Mouse (Mus musculus): ENCODE data around the gene Mcub.

Mcub gene

DNA sequence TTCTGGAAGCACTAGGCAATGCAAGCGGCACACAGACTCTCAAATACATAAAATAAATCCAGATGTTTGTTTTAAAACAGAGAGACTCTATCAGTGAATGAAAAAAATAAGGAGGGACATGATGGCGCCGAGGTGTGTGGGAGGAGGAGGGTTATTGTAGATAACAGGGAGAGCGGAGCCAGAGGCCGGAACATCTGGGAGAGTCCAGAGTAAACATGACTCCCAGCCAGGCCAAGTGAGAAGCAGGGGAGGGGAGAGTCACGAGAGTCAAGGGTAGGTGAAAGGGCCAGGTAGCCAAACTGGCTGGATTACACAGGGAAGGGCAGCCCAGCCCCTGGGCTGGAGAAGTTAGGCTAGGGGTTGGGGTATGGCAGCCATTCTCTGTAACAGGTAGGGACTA, 73.4 kb downstream of the Mcub start:
- CTCF ChIA-PET = no interaction called here

DNA sequence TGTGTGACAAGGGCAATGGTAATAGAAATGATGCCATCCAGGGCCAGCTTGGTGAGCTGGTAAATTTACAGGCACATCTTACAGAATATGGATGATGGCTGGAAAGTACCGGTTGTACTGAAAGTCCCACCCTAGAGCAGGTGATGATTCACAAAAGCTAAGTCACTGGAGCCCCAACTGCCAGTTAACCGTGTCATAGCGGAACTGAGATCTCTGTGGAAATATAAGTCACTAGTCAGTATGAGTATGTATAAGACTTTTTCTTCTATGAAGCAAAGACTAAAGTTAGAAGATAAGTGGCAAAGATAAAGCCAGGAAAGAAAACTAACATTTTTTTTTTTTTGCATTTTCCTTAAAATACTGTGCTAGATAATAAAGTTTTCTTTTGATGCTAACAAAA, 76.9 kb downstream of the Mcub start:
- CTCF ChIA-PET = interaction anchor here (0.5 kb wide), 1 partner anchor 924 kb away, joined by 3 read pairs; no protein-coding TSS in a partner anchor

DNA sequence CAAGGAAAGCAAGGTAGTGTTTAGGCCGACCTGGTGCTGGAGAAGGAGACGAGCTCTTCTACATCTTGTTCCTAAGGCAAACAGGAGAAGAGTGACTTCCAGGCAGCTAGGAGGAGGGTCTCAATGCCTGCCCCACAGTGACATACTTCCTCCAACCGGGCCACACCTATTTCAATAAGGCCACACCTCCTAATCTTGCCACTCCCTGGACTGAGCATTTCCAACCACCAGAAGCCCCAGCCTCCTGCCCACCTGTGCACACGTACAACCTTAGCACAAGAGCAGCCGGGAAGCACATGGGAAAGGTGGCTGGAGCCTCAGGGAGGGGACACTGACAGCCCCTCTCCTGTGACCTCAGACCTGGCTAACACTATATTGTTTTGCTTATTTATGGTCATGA, 78.0 kb downstream of the Mcub start:
- CTCF ChIA-PET = no interaction called here

DNA sequence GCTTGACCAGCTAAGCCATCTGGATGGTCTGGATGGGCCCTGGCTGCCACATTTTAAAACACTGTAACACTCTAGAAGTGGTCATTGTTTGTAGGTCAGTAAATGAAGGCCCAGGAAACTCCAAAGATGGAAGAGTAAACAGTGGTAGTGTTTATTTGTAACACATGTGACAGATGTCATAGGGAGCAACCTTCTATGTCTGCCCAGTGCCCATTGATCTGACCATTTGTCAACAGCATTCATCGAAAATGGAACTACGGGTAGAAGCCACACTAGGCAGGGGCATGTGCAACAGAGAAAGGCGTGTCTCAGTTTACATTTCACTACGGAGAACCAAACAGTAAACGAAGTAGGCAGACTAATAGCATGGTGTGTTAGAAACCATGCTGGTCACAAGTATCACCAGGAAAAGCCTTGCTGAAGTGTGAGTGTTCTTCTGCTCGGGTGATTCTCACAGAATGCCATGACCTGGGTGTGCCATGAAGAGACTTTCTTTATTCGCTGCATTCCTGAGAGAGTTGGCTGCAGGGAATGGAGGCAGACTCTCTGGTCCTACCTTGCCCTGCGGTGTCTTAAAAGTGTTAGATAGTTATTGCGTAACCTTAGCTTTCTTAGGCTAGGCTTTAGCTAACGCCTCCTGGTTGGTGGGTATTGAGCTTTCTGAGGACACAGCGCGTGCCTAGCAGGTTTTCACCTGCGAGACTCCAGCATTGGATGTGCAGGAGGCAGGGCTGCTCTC, 82.1 kb downstream of the Mcub start:
- CTCF ChIA-PET = interaction anchor here (0.6 kb wide), 1 partner anchor 177 kb away, joined by 4 read pairs; no protein-coding TSS in a partner anchor

DNA sequence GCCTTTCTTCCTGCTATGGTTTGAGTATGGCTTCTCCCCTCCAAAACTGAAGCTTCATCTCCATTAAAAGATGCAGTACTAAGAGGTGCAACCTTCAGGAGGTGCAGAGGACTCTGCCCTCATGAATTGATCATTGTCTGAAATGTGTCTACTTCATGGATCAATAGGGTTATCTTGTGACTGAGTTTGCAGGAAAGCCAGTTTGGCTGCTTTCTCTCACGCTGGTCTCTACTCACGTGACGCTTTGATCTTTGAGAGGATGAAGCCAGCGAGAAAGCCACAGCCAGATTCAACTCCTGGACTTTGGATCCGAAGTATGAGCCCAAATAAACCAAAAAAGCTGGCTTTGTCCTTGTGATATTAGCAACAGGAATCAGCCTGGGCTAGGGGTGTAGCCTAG, 83.6 kb downstream of the Mcub start:
- CTCF ChIA-PET = no interaction called here

DNA sequence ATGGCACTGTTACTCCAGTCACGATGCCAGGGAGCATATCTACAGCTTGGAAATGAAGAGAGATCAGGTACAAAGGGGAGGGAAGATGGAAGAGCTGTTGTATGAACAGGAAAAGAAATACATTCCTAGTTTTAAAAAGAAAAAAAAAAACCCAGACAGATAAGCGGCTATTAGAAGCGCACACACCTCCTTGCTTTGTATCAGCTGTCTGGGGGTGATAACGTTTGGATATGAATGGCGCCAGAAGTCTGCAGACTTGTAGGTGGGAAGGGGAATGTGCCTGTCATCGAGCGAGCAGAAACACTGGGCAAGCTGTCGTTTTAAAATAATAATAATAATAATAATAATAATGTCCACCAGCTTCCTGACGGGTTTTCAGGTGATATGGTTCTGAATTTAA, 84.4 kb downstream of the Mcub start:
- CTCF ChIA-PET = no interaction called here

DNA sequence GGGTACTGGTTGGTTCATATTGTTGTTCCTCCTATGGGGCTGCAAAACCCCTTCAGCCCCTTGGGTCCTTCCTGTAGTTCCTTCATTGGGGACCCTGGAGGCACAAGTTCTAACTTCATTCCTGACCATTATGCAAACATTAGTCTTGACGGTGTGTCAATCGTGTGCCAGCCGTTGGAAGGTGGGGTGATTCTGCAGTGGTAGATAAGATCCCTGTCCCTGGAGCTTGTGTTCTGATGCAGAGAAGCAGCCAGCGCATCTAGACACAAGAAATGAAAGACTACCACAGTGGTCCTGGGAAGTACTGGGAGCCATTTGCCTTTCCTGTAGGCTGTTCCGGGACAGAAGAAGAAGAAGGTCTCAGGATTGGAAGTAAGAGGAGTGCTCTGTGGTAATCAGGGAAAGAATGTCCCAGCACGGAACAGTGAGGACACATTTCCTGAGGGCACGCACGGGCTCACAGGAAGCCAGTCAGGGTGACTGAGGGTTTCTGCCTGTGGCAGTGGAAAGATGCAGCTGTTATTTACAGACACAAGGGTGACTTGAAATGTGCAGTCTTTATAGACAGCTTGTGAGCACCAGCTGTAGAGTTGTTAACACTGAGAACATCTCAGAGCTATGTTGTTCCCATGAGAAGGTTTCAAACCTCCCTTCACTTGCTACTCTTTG, 88.9 kb downstream of the Mcub start:
- CTCF ChIA-PET = no interaction called here

DNA sequence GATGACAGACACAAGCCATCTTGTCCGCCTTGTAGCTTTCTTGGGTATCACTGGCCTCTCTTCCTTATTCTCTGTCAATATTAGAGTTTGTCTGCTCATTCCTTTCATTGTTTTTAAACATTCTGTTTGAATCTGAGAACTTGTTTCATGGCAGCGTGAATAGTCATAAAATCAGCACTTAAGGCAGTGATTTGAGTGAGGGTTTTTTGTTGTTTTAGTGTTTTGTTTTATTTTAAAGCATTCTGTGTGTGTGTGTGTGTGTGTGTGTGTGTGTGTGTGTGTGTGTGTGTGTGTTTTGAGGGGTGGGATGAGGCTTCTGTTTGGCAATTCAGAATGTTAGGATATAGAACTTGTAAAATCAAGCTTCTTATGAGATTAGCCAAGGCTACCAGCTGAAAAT, 90.1 kb downstream of the Mcub start:
- CTCF ChIA-PET = no interaction called here

DNA sequence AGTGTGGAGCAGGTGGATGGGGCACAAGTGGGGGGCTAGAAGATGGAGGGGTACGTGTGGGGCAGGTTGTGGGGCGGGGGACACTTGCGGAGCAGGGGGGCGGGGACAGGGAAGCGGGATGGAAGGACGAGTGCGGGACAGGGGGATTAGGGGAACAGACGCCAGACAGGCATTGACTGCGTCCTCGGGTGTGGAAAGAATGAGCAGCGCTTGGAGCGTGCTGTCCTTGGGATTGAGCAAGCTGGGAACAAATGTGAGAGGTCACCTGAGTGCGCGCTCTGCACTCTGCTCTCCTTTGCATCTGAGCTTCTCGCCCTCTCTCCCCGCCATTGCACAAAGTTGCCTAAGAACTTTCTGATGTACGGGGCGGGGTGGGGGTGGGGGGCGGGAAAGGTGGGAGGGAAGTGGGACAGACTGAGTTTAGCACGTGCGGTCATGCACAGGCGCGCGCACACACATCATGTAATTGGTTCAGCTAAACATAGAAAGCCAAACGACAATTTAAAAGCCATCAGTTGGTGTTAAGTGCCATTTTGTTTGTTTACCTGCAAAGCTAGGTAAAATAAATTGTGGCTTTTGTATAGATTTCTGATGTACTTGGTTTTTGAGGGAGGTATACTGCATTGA, 90.8 kb downstream of the Mcub start:
- CTCF ChIA-PET = interaction anchor here (0.6 kb wide), 1 partner anchor 43 kb away, joined by 17 read pairs; the partner anchor contains the start of gene Cfi

DNA sequence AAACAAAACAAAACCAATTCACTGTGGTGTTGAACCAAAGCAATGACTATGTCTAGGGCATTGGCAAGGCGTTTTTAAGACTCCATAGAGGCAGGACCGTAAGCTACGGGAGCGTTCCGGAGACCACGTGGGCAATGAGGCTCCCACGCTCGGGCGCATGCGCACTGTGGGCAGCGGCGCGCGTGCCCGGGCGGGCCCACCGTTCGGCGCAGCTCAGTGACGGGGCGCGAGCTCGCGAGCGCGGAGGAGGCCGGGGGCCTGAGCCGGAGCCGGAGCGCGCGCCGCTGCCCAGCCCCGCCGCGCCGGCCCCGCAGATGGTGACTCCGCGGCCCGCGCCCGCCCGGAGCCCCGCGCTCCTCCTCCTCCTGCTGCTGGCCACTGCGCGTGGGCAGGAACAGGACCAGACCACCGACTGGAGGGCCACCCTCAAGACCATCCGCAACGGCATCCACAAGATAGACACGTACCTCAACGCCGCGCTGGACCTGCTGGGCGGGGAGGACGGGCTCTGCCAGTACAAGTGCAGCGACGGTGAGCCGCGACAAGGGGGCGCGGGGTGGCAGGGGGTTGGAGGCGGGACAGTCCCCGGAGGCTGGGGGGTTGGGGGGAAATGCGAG, 91.5 kb downstream of the Mcub start, which contains the start of gene Pla2g12a:
Pla2g12a (plus strand) TSS at position 202 of the 617 bp plus-strand sequence.
- CTCF ChIA-PET = interaction anchor here (0.6 kb wide), 2 partner anchors 42 to 56 kb away, joined by 3 to 17 read pairs; partner anchors contain the start of gene Cfi

DNA sequence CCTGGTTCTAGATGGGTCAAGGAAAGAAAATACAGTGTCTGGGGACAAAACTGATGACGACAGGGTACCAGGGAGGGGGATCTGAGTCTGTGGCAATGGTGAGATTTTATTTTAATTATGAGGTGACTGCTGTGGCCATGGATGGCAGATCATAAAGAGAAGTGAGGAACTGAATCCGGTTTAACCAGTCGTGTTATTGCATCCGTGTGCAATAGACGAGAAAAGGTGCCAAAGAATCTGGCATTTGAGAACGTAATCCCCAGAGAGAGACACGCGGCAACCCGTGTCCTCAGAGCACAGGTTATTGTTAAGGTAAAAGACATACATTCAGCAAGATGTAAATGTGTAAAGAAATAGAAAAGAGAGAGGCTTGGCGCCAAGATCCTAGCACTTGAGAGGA, 92.7 kb downstream of the Mcub start:
- CTCF ChIA-PET = no interaction called here

Measured in spleen, embryonic (tissue).